8 mouse cellular contexts compared by ENCODE assay signal in the genomic region with DNA sequence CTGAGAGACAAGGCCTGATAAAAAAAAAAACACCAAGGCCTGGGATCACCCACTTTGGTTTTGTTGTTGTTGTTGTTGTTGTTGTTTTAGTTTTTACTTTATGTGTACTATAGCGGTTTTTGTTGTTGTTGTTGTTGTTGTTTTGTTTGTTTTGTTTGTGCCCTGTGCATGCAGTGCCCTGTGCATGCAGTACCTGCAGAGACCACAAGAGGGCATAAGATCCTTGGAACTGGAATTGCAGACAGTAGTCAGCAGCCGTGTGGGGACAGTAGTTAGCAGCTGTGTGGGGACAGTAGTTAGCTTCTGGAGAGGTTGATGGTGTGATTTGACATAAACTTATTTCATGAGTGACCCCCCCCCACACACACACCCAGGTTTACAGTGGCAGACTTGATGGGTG. TPM values are rescaled to one million over a fixed set of nuclear protein-coding genes. Genes with fewer than 3 reads are reported as not detected.
A peak's percentile ranks its signal among the peaks of the same experiment; 100 is the strongest.
DNase-seq lines count a peak whose midpoint lies in the region; ATAC-seq lines count a peak whose summit lies in the region.

No protein-coding gene starts in this region.

- peaks cover 70% of the 10 kb centered on the region for H3K36me3 ChIP-seq in kidney, embryonic 15.5 days
- H3K36me3 ChIP-seq in limb, embryonic 10.5 days: peaks cover 63% of the 10 kb centered on the region
- peaks cover 51% of the 10 kb centered on the region for H3K36me3 ChIP-seq in midbrain, embryonic 12.5 days

- ATAC-seq in kidney, embryonic 15.5 days (replicated peaks; ENCODE audit: low FRiP score): no peak
- ATAC-seq in midbrain, embryonic 12.5 days (ENCODE audit: low FRiP score, low read depth): 0 out of 2 replicates have a peak, but pooled peaks have one; percentile 56

- H3K4me1 ChIP-seq in kidney, embryonic 15.5 days: peaks cover 22% of the 10 kb centered on the region
- peaks cover 8% of the 10 kb centered on the region; the same call in 1 of the 2 replicates for H3K4me1 ChIP-seq in limb, embryonic 10.5 days
- no peaks in the 10 kb centered on the region for H3K4me1 ChIP-seq in midbrain, embryonic 12.5 days

- no peak overlapping the region for H3K27ac ChIP-seq in kidney, embryonic 15.5 days
- no peak overlapping the region for H3K27ac ChIP-seq in limb, embryonic 10.5 days
- H3K27ac ChIP-seq in midbrain, embryonic 12.5 days (replicated peaks): no peak overlapping the region

- H3K27me3 ChIP-seq in kidney, embryonic 15.5 days: no peaks in the 10 kb centered on the region
- H3K27me3 ChIP-seq in limb, embryonic 10.5 days (ENCODE audit: low read depth, poor library complexity, severe bottlenecking): no peaks in the 10 kb centered on the region
- H3K27me3 ChIP-seq in midbrain, embryonic 12.5 days: no peaks in the 10 kb centered on the region

- no peak overlapping the region for H3K4me3 ChIP-seq in kidney, embryonic 15.5 days (replicated peaks)
- H3K4me3 ChIP-seq in limb, embryonic 10.5 days: no peak overlapping the region
- no peak overlapping the region for H3K4me3 ChIP-seq in midbrain, embryonic 12.5 days

- no peak overlapping the region for H3K9ac ChIP-seq in kidney, embryonic 15.5 days
- H3K9ac ChIP-seq in midbrain, embryonic 12.5 days (replicated peaks): no peak overlapping the region

- 7% methylated on average over 2 of the region's 2 CpGs for WGBS in kidney, embryonic 15.5 days
- WGBS in limb, embryonic 10.5 days: 21% methylated on average over 2 of the region's 2 CpGs
- 12% methylated on average over 2 of the region's 2 CpGs for WGBS in midbrain, embryonic 12.5 days

- H3K9me3 ChIP-seq in kidney, embryonic 15.5 days (replicated peaks): no peaks in the 10 kb centered on the region
- 0 out of 2 replicates have a peak, but pooled peaks cover 2% of the 10 kb centered on the region for H3K9me3 ChIP-seq in limb, embryonic 10.5 days (replicated peaks)
- H3K9me3 ChIP-seq in midbrain, embryonic 12.5 days: no peaks in the 10 kb centered on the region

- no peak overlapping the region for H3K4me2 ChIP-seq in kidney, embryonic 15.5 days
- no peak overlapping the region for H3K4me2 ChIP-seq in midbrain, embryonic 12.5 days (replicated peaks)

- DNase-seq in kidney, adult 11 months: peak; percentile 48
- DNase-seq in ZHBTc4 (ENCODE audit: low read depth, low spot score): peak; percentile 65
- DNase-seq in embryo, embryonic 10 days (ENCODE audit: low spot score): peak; percentile 84
- DNase-seq in gastrocnemius, postnatal 4 days (ENCODE audit: low spot score in 2 of 2): peak; percentile 62 to 76
- peak; percentile 84 for DNase-seq in limb, embryonic 10.5 days (ENCODE audit: low spot score)
- DNase-seq in spleen, postnatal 36 days (ENCODE audit: low spot score in 2 of 2): peak; percentile 48 to 59

RNA-seq across cellular contexts. Expression of a gene that starts 8.0 kb away (rescaled TPM):
- polyA plus RNA-seq in kidney, embryonic 15.5 days (2015; fragmentation: Nextera tagmentation; extraction: Ambion mirVana): 77.2 and 80.2 TPM in 2 replicates
- 10 to 100 TPM; 46.6 to 47.7 TPM for total RNA-seq in gastrocnemius, postnatal 4 days (2021)
- polyA plus RNA-seq in limb, embryonic 10.5 days (2016; fragmentation: Nextera tagmentation; extraction: Ambion mirVana): 68.4 and 78.9 TPM in 2 replicates
- 52.7 and 54.1 TPM in 2 replicates for polyA plus RNA-seq in midbrain, embryonic 12.5 days (2016; fragmentation: Nextera tagmentation; extraction: Ambion mirVana)

RNA-seq across cellular contexts. Expression of a gene that starts 9.3 kb away (rescaled TPM):
- polyA plus RNA-seq in kidney, embryonic 15.5 days (2015; fragmentation: Nextera tagmentation; extraction: Ambion mirVana): 35.2 and 36.7 TPM in 2 replicates
- 1 to 10 TPM; 7.1 to 7.7 TPM for total RNA-seq in gastrocnemius, postnatal 4 days (2021)
- polyA plus RNA-seq in limb, embryonic 10.5 days (2016; fragmentation: Nextera tagmentation; extraction: Ambion mirVana): 38.7 and 39.2 TPM in 2 replicates
- polyA plus RNA-seq in midbrain, embryonic 12.5 days (2016; fragmentation: Nextera tagmentation; extraction: Ambion mirVana): 32.1 and 32.8 TPM in 2 replicates

RNA-seq across cellular contexts. Expression of a gene that starts 18.2 kb away (rescaled TPM):
- 120 and 131 TPM in 2 replicates for polyA plus RNA-seq in kidney, embryonic 15.5 days (2015; fragmentation: Nextera tagmentation; extraction: Ambion mirVana)
- 10 to 100 TPM; 36.5 to 39.6 TPM for total RNA-seq in gastrocnemius, postnatal 4 days (2021)
- 199 and 214 TPM in 2 replicates for polyA plus RNA-seq in limb, embryonic 10.5 days (2016; fragmentation: Nextera tagmentation; extraction: Ambion mirVana)
- 162 and 163 TPM in 2 replicates for polyA plus RNA-seq in midbrain, embryonic 12.5 days (2016; fragmentation: Nextera tagmentation; extraction: Ambion mirVana)

RNA-seq across cellular contexts. Expression of a gene that starts 32.8 kb away (rescaled TPM):
- 52.6 and 52.7 TPM in 2 replicates for polyA plus RNA-seq in kidney, embryonic 15.5 days (2015; fragmentation: Nextera tagmentation; extraction: Ambion mirVana)
- total RNA-seq in gastrocnemius, postnatal 4 days (2021): 10 to 100 TPM; 23.6 to 26.2 TPM
- 73.2 and 73.6 TPM in 2 replicates for polyA plus RNA-seq in limb, embryonic 10.5 days (2016; fragmentation: Nextera tagmentation; extraction: Ambion mirVana)
- 56.0 and 58.3 TPM in 2 replicates for polyA plus RNA-seq in midbrain, embryonic 12.5 days (2016; fragmentation: Nextera tagmentation; extraction: Ambion mirVana)

RNA-seq across cellular contexts. Expression of a gene that starts 33.7 kb away (rescaled TPM):
- polyA plus RNA-seq in kidney, embryonic 15.5 days (2015; fragmentation: Nextera tagmentation; extraction: Ambion mirVana): 70.1 and 71.8 TPM in 2 replicates
- total RNA-seq in gastrocnemius, postnatal 4 days (2021): 10 to 100 TPM; 46.6 to 46.7 TPM
- polyA plus RNA-seq in limb, embryonic 10.5 days (2016; fragmentation: Nextera tagmentation; extraction: Ambion mirVana): 42.5 and 52.3 TPM in 2 replicates
- polyA plus RNA-seq in midbrain, embryonic 12.5 days (2016; fragmentation: Nextera tagmentation; extraction: Ambion mirVana): 50.6 and 54.7 TPM in 2 replicates
